Mouse (Mus musculus) gastrocnemius, postnatal 25 days (tissue): ENCODE data around the gene Spata31d1b. TPM values are rescaled to one million over a fixed set of nuclear protein-coding genes. Genes with fewer than 3 reads are reported as not detected.
"Not testable (repeated sequence)": the region's sequence is repeated elsewhere in the genome, so short reads cannot be mapped to it uniquely, and the experiment has no call there.

Experiments used
- DNase-seq: peaks from one replicate; pipeline ENCODE4 v3.0.0; 2022
- long read RNA-seq, 2 experiments: library from polyadenylated mRNA; stranded (forward); transcript quantifications; one replicate each; pipeline ENCODE4 v2.0.0; 2021
- total RNA-seq, 2 experiments: library from RNA; stranded (reverse); gene quantifications; 1 replicate in 1 of 2; 2 replicates in 1 of 2; pipeline ENCODE4 v1.2.3; 2021

Gene Spata31d1b
- total RNA-seq: not detected
- long read RNA-seq, experiment 1: 0 reads
- long read RNA-seq, experiment 2: 0 reads

DNA sequence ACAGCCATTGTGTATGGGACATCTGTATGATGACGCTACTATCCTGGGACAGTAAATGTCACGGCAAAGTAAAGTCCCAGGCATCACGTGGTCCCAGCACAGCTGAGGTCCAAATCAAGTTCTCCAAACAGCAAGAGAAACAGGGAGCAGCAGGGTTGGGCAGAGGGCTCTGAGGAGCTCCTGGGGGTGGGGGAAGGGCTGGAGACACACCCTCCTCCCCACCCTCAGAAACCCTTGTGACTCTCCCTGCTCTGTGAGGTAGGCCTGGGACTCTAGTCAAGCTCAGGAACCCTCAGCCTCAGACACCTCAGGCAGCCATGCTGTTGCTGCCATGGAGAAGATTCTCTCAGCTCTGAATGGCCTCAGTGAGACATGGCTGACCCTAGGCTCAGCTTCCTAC, at the start of gene Spata31d1b:
Spata31d1b (plus strand) TSS at position 301 of the 400 bp plus-strand sequence.
- DNase-seq: not testable (repeated sequence)

DNA sequence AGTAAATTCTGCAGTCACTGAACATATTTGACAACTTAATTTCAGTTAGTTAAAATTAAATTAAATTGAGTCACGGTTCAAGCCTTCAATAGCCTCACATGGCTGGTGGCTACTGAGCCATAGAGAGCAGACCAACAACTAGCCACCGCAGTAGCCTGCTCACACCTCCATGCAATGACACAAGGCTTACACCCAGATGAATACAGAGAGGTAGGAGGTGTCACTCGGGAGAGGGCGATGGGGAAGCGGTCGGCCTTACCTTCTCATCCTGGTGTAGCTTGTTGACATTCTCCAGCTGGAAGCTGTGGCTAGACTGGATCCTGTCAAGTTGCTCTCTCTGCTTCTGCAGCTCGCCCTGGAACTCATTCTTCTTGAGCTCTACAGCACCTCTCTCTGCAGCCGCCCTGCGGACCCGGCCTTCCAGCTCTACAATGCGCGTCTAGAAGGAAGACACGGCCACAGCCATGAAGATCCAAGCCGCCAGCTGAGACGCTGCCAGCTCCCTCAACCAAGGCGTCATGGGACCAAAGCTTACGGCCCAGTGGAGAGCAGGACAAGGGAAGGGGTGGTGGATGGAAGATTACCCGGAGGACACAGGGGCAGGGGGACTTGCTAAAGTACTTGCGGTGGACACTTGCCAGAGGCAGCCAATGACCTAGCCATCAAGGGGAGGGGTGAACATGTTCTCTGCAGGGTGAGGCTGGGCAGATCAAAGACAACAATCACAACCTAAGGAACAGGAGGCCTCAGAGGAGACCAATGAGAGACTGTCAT, 48.0 kb upstream of the Spata31d1b start:
- DNase-seq: no peak

DNA sequence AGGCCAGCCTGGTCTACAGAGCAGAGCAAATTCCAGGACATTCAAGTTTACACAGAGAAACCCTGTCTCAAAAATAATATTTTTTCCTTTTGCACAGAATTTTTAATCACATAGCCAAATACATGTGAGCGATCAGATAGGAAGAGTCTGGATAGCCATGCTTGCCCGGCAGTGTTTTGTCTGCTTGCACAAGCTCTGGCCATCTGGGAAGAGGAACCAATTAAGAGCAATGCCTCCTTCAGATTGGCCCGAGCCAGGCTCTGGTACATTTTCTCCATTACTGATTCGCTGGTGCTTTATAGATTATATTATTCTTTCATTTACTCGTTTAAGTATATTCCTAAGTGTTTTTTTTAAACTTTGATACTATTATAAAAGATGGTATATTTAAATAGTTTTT, 44.3 kb upstream of the Spata31d1b start:
- DNase-seq: no peak

DNA sequence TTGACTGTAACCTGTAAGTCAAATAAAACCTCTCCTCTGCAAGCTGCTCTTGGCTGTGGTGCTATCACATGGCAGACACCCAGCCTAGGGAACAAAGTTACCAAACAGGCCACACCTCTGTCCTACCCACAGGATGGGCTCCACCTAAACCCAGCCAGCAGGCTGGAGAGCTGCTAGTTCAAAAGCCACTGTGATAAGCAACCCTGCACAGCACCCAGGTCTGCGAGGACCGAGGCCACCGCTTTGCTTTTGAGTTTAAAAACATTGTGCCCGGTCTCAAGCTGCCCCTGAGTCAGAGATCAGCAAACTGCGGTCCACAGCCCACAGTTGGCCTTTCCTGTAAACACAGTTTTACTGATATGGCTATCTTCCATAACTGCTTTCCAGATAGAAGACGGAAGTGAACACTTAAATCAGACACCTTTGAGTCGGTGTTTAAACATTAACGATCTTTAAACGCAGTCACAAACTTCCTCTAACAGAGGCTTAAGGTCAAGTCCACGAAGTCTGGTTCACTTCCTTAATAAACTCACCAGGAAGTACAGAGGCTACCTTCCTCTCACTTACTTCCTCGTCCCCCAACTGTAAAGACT, 43.5 kb upstream of the Spata31d1b start:
- DNase-seq: peak; percentile 27

DNA sequence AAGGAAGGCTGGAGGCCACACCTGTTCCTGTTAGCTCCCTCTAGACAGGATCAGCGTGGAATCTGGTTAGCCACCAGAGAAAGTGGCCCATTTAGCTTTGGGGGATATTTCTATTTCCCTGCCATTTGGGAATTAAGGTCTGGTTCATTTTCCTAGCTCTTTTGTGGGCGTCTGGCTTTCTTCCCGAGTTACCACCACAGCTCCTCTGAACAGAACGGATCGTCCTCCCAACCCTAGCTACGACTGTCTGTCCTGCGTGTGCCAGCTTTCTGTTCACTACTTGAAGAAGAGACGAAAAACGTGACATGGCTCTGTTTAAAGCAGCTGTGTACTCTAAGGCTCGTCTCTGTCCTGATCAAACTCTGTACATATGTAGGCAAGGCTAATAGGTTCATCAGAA, 42.1 kb upstream of the Spata31d1b start:
- DNase-seq: no peak

DNA sequence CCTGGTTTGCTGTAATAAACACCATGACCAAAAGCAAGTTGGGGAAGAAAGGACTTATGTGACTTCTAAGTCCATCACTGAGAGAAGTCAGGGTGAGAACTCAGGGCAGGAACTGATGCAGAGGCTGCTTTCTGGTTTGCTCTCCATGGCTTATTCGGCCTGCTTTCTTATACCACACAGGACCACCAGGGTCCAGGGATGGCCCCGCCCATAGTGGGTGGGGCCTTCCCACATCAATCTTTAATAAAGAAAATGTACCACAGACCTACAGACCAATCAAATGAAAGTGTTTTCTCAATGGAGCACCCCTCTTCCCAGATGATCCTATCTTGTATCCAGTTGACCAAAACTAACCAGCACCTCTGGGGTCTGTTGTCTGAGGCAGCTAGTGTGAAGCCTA, 40.6 kb upstream of the Spata31d1b start:
- no peak for DNase-seq

DNA sequence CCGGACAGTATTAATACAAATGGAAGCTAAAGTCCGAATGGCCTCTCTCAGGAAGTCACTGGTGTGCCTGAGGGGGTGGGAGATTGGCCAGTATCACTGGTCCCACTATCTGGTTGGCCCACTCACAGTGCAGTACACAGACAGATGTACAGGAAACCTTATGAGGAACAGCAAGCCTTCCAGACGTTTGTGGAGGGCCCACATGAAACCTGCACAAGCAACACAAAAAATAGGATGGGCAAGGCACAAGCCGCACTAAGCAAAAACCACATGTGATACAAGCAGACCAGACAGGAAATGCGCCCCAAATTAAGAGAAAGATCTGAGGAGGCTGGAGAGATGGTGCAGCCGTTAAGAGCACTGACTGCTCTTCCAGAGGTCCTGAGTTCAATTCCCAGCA, 39.8 kb upstream of the Spata31d1b start:
- DNase-seq: no peak

DNA sequence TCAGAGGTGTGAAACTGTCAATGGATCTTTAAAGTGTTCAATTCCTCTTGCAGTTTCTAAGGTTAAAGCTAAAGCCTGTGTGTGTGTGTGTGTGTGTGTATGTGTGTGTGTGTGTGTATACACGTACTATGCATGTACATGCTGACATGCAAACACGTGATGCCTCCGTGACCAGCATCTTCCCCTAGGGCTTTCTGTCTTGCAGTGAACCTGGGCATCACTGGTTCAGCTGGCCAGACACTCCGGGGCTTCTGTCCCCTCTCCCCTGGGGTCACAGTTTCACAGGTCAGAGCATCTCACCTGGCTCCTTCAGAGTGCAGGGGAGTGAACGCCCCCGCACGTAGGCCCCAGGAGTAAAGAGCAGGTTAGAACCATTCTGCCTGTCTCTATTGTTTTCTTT, 38.5 kb upstream of the Spata31d1b start:
- DNase-seq: no peak

DNA sequence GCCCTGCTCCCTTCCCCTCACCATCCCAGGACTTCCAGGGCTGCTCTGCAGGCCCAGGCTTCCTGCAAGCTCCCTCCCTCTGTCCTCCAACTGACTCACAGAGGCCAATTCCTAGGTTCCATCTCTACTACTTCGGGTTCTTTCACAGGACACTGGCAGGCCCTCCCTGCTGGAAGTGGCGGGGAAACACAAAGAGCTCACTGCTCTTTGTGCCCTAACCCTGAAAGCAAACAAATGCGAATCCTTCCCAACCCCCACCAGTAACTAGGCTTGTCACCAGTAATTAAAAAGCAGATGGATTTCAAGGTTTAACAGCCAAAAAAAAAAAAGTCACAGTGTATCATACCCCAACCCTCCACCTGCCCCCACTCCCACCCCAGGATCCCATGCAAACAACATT, 37.9 kb upstream of the Spata31d1b start:
- no peak for DNase-seq

DNA sequence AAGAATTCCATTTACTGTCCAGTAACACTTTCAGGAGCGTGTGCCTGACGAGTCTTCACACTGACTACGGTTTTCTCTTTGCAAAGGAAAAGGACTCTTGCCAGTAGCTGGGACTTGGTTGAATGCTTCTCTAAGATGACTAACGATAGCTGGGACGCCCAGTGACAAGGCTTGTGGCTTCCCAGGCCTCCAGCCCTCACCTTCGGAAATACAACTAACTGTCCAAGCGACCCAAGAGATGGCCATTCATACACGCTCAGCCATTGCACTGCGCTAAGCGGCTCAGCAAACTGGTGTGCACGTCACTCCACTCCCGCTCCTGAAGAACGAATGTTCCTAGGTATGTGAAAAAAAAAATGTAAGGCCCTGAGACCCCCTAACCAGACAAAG, 37.3 kb upstream of the Spata31d1b start:
- no peak for DNase-seq

DNA sequence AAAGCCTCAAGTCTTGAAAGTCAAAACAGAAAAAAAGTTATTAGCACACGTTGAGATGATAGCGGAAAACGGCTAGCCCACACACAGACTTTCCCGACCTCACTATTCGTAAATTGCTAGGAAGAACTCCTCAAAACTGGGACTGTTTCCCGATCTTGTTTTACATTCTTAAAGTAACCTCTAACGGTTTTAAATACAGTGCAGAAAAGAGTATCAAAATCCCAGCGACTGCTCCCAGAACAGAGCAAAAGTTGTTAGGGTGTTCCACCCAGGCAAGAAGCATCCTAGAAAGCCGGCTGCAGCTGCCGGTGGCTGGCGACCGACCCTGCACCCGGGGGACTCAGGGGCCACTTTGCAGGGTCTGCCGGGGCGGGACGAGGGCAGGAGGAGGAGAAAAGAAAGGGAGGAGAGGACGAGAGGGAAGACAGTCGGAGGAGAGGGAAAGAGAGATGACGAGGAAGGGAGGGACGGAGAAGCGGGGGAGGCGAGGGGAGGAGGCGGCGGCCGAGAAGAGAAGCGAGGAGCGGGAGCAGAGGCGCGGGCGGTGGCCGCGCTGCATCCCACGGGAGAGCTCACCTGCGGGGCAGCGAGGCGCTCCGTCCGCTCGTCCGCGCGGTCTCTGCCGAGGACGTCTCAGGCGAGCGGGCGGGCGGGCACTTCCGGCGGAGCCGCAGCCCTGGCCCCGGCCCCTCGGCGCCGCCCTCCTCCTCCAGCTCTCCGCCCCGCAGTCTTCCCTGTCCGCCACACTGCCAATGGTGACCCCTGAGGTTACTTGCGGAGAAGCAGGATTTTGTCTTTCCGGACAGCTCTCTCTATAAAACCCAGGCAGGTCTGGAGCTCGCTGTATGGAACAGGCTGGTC, 36.7 kb upstream of the Spata31d1b start, which contains the start of gene Golm1:
Golm1 (minus strand) TSS at position 661 of the 861 bp plus-strand sequence.
- DNase-seq: peak; percentile 37

DNA sequence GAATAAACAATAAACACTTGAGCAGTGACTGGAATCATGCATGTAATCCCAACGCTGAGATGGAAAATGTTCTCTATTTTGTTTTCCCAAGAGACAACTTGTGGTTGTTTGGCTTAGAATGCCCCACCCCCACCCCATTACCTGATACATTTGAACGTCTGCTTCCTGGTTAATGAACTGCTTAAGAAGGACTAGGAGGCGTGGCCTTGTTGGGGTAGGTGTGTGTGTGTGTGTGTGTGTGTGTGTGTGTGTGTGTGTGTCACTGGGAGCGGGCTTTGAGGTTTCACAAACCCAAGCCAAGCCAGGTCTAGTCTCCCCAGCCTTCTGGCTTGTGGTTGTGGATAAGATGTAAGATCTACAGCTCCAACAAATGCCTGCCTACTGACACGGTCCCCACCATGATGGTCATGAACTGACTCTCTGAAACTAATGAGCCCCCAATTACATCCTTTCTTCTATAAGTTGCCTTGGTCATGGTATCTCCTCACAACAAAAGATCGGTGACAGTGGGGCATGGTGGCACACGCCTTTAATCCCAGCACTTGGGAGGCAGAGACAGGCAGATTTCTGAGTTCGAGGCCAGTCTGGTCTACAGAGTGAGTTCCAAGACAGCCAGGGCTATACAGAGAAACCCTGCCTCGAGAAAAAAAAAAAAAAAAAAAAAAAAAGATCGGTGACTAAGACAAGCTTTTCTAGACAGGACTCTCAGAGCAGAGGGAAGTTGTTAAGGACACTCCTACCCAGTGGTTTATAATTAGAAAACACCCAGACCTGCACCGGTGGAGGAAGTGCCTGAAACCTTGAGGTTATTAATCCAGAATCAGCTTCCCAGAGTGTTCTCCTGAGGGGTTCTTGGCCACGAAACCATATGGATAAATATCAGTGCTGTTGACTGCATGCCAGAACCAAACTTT, 35.5 kb upstream of the Spata31d1b start:
- DNase-seq: no peak

DNA sequence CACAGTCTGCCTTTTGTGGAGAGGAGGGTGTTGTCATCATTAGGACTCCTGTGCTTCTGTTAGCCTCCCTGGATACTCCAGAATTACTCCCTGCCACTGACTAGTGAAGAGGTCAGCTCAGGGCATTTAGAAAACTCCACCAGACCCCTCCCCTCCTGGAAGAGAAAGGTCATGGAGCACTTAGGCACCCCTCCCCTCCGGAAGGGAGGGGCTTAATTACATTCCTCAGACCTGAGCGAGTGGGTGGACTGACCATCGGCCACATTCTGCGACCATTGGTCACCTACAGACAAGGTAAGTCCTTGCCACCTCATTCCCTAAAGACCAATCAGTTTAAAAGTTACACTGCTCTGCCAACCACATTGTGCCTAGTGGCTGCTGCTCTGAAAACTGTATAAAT, 32.8 kb upstream of the Spata31d1b start:
- DNase-seq: no peak

DNA sequence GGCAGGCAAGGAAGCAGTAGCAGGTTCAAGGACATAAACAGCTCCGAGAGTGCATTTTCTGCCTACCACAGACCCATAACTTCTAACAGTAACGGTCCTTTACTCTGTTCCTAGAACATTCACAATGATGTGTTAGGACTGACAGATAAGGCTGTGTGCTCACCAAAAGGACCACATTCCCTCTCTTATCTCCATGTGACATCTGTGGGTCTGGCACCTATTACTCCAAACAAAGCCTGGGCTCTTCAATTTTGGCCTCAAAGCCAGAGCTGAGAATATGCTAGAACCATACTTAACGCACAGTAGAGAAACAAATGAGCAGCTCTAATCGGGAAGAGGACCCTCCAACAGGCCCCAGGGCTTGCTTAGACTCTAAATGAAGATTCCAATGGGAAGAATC, 32.2 kb upstream of the Spata31d1b start:
- DNase-seq: no peak

DNA sequence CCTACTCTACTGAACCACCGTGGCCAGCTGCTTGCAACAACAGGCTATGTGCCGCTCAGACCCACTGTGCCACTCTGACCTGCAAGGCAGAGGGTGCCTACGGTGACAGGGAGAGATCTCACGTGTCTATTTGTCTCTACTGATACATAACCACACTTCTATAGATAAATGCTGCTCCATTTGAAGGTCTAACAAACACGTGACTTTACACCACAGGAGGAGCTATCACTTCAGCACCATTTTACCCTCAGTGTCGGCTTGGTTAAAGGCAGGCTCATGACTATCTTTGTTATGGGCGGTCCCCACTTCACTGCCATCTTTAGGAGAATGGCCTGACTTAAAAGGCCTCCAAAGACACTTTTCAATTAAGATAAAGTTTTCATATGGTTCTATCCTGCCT, 29.5 kb upstream of the Spata31d1b start:
- no peak for DNase-seq

DNA sequence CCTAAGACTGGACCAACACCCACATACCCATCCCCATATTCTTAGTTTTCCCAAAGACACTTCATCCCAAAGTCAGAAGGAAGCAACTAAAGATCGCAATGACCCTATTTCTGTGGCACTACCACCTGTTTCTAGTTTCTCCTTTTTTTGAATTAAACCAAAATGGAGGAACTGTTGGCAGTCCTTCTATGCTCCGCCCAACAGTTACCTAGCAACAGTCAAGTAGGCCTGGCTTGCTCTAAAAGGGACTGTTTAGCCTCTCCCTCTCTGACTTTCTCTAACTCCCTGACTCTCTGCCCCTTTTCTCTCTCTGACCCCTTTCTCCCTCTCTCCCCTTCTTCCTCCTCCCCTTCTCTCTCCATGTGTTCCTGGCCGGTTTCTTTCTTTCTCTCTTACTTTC, 26.8 kb upstream of the Spata31d1b start:
- DNase-seq: no peak

DNA sequence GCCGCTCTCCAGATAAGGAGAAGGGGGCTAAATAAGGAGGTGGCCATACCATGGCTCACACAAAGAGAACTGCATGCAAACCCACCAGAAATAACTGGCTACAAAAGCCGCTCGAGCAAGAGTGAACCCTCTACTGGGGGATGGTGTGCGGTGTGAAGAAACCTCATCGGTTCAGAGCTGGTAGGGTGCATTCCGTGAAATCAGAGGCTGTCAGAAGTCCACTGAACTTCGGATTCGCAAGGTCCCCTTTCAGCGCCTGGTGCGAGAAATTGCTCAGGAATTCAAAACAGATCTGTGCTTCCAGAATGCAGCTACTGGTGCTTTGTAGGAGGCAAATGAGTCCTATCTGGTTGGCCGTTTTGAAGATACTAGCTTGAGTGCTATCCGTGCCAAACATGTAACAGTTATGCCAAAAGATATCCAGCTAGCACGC, 23.7 kb upstream of the Spata31d1b start:
- no peak for DNase-seq

DNA sequence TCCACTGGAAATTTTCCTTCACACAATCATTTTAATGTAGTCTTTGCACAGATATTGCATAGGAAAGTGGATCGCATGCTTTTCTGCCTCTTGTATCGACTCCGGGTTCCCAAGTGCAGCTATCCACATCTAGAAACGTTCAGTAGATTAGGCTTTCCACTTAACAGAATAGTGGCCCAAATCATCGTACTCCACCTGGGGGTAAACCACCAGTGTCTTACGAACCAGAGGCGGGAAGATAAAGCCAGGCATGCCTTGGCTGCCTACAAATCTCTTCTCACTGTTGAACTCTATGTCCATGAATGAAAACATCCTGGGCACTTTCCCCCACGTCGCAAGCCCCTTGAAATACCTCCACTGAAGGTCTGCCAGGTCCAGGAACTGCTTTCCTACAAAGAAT, 22.8 kb upstream of the Spata31d1b start:
- no peak for DNase-seq

DNA sequence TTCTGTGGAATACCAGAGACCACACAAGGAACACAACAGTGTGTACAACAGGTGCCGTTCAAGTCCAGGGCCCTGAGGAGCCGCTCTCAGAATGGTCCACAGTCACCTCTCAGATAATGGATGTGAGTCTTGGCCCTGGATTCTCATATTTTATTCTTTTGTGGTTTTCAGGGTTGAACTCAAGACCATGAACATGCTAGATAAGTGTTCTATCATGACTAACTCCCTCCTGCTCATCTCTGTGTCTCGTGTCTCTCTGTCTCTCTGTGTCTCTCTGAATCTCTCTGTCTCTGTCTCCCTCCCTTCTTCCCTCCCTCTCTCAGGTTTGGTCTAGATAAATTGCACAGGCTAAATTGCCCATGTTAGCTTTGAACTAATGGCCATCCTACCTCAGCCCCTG, 22.2 kb upstream of the Spata31d1b start:
- no peak for DNase-seq

DNA sequence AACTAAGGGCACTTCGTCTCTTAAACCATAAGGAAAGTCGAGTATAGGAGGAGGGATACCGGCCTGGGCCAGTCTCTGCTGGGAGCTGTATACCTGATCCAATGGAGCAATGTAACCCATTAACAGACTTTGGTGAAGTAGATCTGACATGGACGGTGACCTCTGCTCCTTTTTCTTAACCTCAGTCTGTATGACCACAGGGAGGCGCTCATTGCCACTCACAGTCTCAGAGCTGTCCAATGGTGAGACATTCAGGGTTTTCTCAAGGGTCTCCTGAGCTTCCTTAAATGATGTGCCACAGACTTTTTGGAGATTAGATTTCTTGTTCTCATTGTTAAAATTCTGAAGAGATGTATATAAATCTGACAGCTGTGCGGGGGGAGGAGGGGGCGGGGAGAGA, 21.5 kb upstream of the Spata31d1b start:
- DNase-seq: no peak

DNA sequence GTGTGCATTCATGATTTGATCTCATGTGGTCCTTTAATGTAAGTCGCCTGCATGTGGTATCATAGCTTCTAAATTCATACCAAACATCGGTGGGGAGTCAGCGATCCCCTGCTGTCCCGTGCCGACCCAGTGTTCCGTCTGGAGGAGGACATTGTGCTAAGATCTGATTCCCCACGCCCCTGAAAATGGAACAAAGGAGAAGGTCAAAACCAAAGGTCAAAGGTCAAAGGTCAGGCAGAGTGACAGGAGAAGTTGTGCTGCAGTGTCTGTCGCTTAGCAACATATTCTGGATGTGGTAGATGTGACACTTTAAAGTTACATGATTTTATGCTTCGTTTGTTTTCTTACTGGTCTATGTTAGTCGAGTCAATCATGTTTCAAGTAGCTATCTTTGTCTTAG, 20.6 kb upstream of the Spata31d1b start:
- no peak for DNase-seq

DNA sequence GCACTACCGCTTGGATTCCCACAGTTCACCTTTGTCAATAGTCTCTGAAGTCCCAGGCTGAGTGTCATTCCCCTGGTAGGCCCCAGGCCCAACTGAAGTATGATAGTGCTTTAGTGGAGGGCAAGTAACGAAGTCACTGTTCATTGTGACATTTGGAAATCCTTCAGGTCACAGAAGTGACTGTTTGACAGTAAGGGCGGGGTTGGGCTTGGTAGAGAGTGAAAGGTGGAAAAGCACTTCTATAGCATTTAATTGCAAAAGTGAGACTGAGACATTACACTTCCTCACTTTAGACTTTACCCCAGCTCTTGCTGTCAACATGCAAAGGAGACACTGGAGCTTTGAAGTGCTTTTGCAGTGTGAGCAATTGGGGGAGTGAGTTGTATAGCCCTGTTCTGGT, 18.1 kb upstream of the Spata31d1b start, which contains the start of gene 4921517D22Rik:
4921517D22Rik (minus strand) TSS at position 101 of the 400 bp plus-strand sequence.
- no peak for DNase-seq
